Mouse (Mus musculus) forebrain, embryonic 11.5 days (tissue): ENCODE data around the gene Ick. TPM values are rescaled to one million over a fixed set of nuclear protein-coding genes. Genes with fewer than 3 reads are reported as not detected.
"Not testable (repeated sequence)": the region's sequence is repeated elsewhere in the genome, so short reads cannot be mapped to it uniquely, and the experiment has no call there.

Experiments used
- ATAC-seq: fragments of 200-750 bp; cut with Nextera tagmentation; replicated peaks from 2 replicates; pipeline ENCODE4 v1.8.0; 2017; ENCODE audit warnings: moderate TSS enrichment; ENCODE audit not compliant: low FRiP score
- DNase-seq: peaks from one replicate; pipeline ENCODE4 v3.0.0-alpha.2; 2017; ENCODE audit warnings: low spot score
- H3K27ac ChIP-seq: fragments of 300-500 bp; sonication (generic); 2 replicates; pipeline ENCODE4 v1.5.1; 2014; ENCODE audit warnings: low read depth, low read length
- H3K27me3 ChIP-seq: fragments of 300-500 bp; sonication (generic); 2 replicates; pipeline ENCODE4 v1.6.1; 2014; ENCODE audit warnings: mild to moderate bottlenecking, low read length, mixed read lengths; ENCODE audit not compliant: control insufficient read depth, insufficient read depth
- H3K36me3 ChIP-seq: fragments of 300-500 bp; sonication (generic); 2 replicates; pipeline ENCODE4 v1.6.1; 2014; ENCODE audit warnings: mild to moderate bottlenecking, low read length, moderate library complexity, mixed read lengths; ENCODE audit not compliant: control insufficient read depth, insufficient read depth
- H3K4me1 ChIP-seq: fragments of 300-500 bp; sonication (generic); replicated peaks from 2 replicates; pipeline ENCODE4 v1.6.1; 2014; ENCODE audit warnings: low read length, mixed read lengths; ENCODE audit not compliant: control insufficient read depth, insufficient read depth
- H3K4me2 ChIP-seq: fragments of 300-500 bp; sonication (generic); 2 replicates; pipeline ENCODE4 v1.6.1; 2014; ENCODE audit warnings: low read depth, mild to moderate bottlenecking, low read length, moderate library complexity, mixed read lengths; ENCODE audit not compliant: severe bottlenecking
- H3K4me3 ChIP-seq: fragments of 300-500 bp; sonication (generic); 2 replicates; pipeline ENCODE4 v1.5.1; 2014; ENCODE audit warnings: low read depth, low read length
- H3K9ac ChIP-seq: fragments of 300-500 bp; sonication (generic); 2 replicates; pipeline ENCODE4 v1.6.1; 2014; ENCODE audit warnings: low read length
- H3K9me3 ChIP-seq: fragments of 300-500 bp; sonication (generic); 2 replicates; pipeline ENCODE4 v1.6.1; 2016; ENCODE audit warnings: low read length, mixed read lengths; ENCODE audit not compliant: control insufficient read depth
- WGBS: fragments of 180-500 bp; shearing (Covaris S2); extraction: QIAGEN DNeasy Blood & Tissue Kit; methylation state at CpG from one replicate; pipeline ENCODE4 v1.1.7; 2014; 5-methylcytosine and 5-hydroxymethylcytosine counted together
- polyA plus RNA-seq: library from polyadenylated mRNA; unstranded; fragments of >200 nt; fragmentation: Nextera tagmentation; extraction: Ambion mirVana; gene quantifications from 2 replicates; pipeline ENCODE4 v1.2.1, GENCODE M21; 2014

Gene Ick
- 33.9 and 35.0 TPM in 2 replicates for polyA plus RNA-seq

DNA sequence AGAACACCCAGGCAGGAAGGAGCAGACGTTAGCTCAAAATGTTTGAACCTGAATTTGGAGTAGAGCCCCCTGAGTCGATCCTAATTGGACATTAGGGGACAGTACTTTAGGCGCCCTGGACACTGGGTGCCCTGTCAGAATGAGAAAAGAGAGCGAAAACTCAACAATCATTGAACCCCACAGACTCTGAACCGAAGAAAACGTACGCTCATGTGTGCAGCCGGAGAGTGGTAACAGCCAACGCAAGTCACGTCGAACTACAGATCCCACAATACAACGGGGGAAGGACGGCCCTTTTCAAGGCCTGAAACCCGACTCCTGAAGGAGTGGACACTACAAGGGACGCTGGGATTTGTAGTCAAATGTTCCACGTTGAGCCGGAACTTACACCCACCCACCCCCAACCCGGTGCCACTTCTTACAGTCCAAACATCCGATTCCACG lies at the start of gene Ick, which contains the start of gene Fbxo9:
Gene Ick (plus strand): TSS at position 397 of the 444 bp plus-strand sequence.
Gene Fbxo9 (minus strand): TSS at position 270 of the 444 bp plus-strand sequence.
- peak within 1 kb of the TSS; percentile 75 for H3K27ac ChIP-seq

DNA sequence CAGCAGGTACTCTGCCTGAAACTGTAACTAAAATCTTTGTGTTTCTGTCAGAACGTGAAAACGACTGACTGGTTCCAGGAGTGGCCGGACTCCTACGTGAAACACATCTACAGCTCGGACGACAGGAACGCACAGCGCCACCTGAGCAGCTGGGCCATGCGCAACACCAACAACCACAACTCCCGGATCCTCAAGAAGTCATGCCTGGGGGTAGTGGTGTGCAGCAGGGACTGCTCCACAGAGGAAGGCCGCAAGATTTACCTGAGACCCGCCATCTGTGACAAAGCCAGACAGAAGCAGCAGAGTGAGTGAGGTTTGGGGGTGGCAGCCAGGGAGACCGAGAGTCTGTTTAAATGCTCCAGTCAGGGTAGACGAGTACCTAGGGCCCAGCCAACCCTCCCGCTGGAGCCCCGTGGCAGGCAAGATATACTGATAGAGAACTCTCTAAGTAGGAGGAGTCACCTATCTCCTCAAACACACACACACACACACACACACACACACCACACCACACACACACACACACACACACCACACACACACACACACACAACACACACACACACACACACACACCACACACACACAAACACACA lies 49.4 kb upstream of the Ick start:
- no peak overlapping the region for H3K4me2 ChIP-seq
- no peaks in the 10 kb centered on the region for H3K36me3 ChIP-seq
- H3K9me3 ChIP-seq = no peaks in the 10 kb centered on the region
- DNase-seq (no peak), ATAC-seq (no peak)
- H3K27ac ChIP-seq = no peak overlapping the region
- 89% methylated on average over 16 of the region's 16 CpGs for WGBS
- no peak overlapping the region for H3K9ac ChIP-seq
- no peaks in the 10 kb centered on the region for H3K4me1 ChIP-seq
- no peaks in the 10 kb centered on the region for H3K27me3 ChIP-seq
- no peak overlapping the region for H3K4me3 ChIP-seq

More for the DNA sequence above, at the start of gene Ick, which contains the start of gene Fbxo9:
- Histone ChIP-seq H3K4me3 (peak within 1 kb of the TSS; percentile 79), H3K9me3 (no peaks in the 10 kb centered on the region), H3K4me2 (peak within 1 kb of the TSS; percentile 84), H3K36me3 (no peaks in the 10 kb centered on the region), H3K27me3 (no peaks in the 10 kb centered on the region), H3K9ac (peak within 1 kb of the TSS; percentile 84), H3K4me1 (no peaks in the 10 kb centered on the region)
- peak; percentile 92 for ATAC-seq
- peak; percentile 88 for DNase-seq
- under 1% methylated on average over 20 of the region's 20 CpGs for WGBS

DNA sequence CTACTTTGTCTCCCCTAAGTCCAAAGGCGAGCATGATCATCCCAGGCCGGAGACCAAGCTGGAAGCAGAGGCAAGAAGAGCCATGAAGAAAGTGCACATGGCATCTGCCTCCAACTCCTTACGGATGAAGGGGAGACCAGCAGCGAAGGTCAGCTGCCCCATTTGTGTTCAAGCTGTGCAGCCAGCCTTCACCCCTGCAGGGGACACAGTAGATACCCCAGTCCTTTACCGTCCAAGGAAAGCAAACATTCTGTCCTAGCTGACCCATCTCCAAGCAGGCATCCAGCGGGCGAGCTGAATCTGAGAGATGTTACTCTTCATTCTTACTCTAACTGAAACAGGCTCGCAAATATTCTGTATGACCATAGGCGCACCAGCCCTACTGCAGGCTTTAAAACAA lies 46.6 kb upstream of the Ick start:
- Histone ChIP-seq H3K9ac (no peak overlapping the region), H3K27ac (no peak overlapping the region), H3K36me3 (no peaks in the 10 kb centered on the region), H3K4me2 (no peak overlapping the region), H3K4me1 (no peaks in the 10 kb centered on the region), H3K9me3 (no peaks in the 10 kb centered on the region), H3K27me3 (no peaks in the 10 kb centered on the region), H3K4me3 (no peak overlapping the region)
- 81% methylated on average over 9 of the region's 9 CpGs for WGBS
- DNase-seq = no peak
- ATAC-seq = no peak

- no peak overlapping the region for H3K4me3 ChIP-seq
- no peaks in the 10 kb centered on the region for H3K9me3 ChIP-seq
- H3K27ac ChIP-seq = no peak overlapping the region
- 75% methylated on average over 10 of the region's 10 CpGs for WGBS
- no peaks in the 10 kb centered on the region for H3K27me3 ChIP-seq
- no peak overlapping the region for H3K9ac ChIP-seq
- no peaks in the 10 kb centered on the region for H3K36me3 ChIP-seq
- no peak for DNase-seq
- H3K4me1 ChIP-seq = no peaks in the 10 kb centered on the region
- ATAC-seq = no peak
- H3K4me2 ChIP-seq = no peak overlapping the region
These were observed 44.9 kb upstream of the Ick start for GRCm38 (mm10) chr9:78064121-78064520.

DNA sequence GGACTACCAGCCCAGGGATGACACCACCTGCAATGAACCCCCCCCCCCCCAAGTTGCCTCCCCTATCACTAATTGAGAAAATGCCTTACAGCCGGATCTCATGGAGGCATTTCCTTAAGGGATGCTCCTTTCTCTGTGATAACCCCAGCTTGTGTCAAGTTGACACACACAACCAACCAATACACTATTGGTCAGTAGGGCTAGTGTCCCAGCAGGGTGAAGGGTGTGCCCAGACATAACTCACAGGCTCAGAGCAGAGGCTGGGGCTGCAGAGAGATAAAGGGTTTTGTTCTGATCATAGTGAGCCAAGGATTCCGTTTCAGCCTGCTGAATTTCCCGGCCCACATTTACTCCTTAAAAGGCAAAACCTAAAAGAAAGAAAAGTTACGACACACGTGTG lies 38.5 kb upstream of the Ick start:
- WGBS = 75% methylated on average over 5 of the region's 5 CpGs
- no peak for DNase-seq
- H3K27ac ChIP-seq = no peak overlapping the region

DNA sequence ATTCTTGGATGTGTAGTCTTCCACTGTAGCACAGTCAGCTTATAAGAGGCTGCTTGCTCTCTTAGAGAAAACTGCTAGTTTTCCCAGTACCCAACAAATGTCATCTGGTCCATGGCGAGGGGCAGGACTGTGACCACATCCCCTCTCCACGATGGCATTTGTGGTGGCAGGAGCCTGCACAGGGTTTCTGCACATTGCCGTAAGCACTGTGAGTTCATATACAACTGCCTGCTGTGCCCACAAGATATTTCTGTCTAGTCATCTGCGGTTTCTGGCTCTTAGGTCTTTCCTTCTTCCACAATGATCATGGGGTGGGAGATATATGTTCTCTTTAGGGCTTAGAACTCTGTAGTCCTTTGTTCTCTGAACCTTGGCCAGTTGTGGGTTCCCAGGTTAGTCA lies 37.4 kb upstream of the Ick start:
- H3K9ac ChIP-seq = no peak overlapping the region
- no peak overlapping the region for H3K27ac ChIP-seq
- no peak for DNase-seq
- H3K36me3 ChIP-seq = no peaks in the 10 kb centered on the region
- 89% methylated on average over 4 of the region's 4 CpGs for WGBS
- no peak for ATAC-seq
- no peaks in the 10 kb centered on the region for H3K27me3 ChIP-seq
- no peaks in the 10 kb centered on the region for H3K4me1 ChIP-seq
- H3K9me3 ChIP-seq = no peaks in the 10 kb centered on the region
- no peak overlapping the region for H3K4me2 ChIP-seq
- no peak overlapping the region for H3K4me3 ChIP-seq

More for the DNA sequence above, 38.5 kb upstream of the Ick start:
- ATAC-seq = no peak
- Histone ChIP-seq H3K9me3 (no peaks in the 10 kb centered on the region), H3K4me2 (no peak overlapping the region), H3K27me3 (no peaks in the 10 kb centered on the region), H3K4me3 (no peak overlapping the region), H3K9ac (no peak overlapping the region), H3K36me3 (no peaks in the 10 kb centered on the region), H3K4me1 (no peaks in the 10 kb centered on the region)

DNA sequence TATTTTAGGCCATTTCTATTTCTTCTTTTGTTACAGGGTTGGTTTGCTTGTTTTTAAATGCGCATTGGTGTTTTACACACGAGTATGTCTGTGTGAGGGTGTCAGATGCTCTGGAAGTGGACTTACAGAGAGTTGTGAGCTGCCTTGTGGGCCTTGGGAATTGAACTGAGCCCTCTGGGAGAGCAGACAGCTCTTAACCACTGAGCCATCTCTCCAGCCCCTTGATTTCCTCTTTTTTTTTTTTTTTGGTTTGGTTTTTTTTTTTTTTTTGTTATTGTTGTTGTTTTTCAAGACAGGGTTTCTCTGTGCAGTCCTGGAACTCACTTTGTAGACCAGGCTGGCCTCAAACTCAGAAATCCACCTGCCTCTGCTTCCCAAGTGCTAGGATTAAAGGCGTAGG lies 35.7 kb upstream of the Ick start:
- not testable (repeated sequence) for H3K4me2 ChIP-seq, ATAC-seq, DNase-seq, H3K9me3 ChIP-seq, H3K4me3 ChIP-seq, H3K36me3 ChIP-seq, H3K4me1 ChIP-seq, H3K27ac ChIP-seq, H3K27me3 ChIP-seq, H3K9ac ChIP-seq
- WGBS = 92% methylated on average over 3 of the region's 3 CpGs

DNA sequence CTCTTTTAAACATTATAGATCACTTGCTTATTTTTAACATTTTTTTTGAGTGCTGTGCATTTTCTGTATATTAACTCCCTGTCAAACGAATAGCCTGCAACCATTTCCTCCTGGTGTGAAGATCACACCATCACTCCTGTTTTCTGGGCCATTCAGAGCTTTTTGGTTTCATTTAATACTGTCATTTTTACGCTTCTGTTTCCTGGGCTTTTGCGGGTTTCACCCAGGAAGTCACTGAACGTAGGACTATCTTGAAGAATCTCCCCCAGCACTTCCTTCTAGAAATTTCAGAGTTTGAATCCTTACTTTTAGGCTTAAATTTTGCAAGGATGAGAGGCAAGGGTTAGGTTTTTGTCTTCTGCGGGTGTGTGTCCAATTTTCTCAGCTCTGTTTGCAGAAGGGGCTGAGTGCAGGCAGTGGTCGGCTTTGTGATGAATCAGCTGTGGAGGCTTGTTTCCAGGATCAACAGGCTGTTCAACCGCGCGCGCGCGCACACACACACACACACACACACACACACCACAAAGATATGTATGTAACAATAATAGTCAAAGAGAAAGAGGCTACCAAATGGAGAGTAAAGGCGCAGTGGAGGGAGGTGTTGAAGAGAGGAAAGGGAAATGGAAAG lies 35.2 kb upstream of the Ick start:
- Histone ChIP-seq H3K9ac (no peak overlapping the region), H3K27ac (no peak overlapping the region), H3K4me3 (no peak overlapping the region), H3K4me2 (no peak overlapping the region), H3K27me3 (no peaks in the 10 kb centered on the region), H3K36me3 (no peaks in the 10 kb centered on the region), H3K4me1 (no peaks in the 10 kb centered on the region), H3K9me3 (no peaks in the 10 kb centered on the region)
- DNase-seq (no peak), ATAC-seq (no peak)
- WGBS = 92% methylated on average over 13 of the region's 13 CpGs

DNA sequence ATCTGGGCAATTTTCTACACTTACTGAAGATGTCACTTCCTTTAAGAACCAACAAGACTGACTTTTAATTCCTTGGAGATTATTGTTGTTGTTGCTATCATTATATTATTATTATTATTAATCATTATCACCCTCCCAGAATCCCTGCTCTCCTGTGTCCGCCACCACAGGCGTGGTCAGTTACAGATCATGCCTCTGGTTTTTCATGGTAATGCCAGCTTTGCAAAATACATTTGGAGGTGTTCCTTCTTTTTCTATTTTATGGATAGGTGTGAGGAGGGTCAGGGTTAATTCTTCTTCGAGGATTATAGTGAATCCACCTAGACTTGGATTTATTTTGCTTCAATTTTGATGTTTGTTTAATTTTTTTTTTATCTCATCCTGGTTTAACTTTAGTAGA lies 33.7 kb upstream of the Ick start:
- no peak for DNase-seq
- no peak for ATAC-seq

More for the DNA sequence above, 33.7 kb upstream of the Ick start:
- no peaks in the 10 kb centered on the region for H3K27me3 ChIP-seq
- H3K9ac ChIP-seq = no peak overlapping the region
- H3K9me3 ChIP-seq = no peaks in the 10 kb centered on the region
- no peak overlapping the region for H3K4me2 ChIP-seq
- 97% methylated on average over 3 of the region's 3 CpGs for WGBS
- no peaks in the 10 kb centered on the region for H3K4me1 ChIP-seq
- no peak overlapping the region for H3K4me3 ChIP-seq
- H3K27ac ChIP-seq = no peak overlapping the region
- H3K36me3 ChIP-seq = no peaks in the 10 kb centered on the region
